Mouse (Mus musculus) CH12.LX (cell line): ENCODE measurements around the gene D8Ertd738e.

Experiments used
- CHD2 ChIP-seq: IDR thresholded peaks from 2 replicates; pipeline ENCODE4 v1.6.1; 2011; ENCODE audit warnings: low read length, improper control_type of control experiment
- CTCF ChIP-seq, 2 experiments: IDR thresholded peaks in 1 of 2; conservative IDR thresholded peaks in 1 of 2; 2 replicates each; pipeline ENCODE4 v1.5.1; 2011 to 2012; ENCODE audit warnings: low read depth in 2 of 2, low read length in 2 of 2, improper control_type of control experiment in 1 of 2, inconsistent platforms in 1 of 2, mild to moderate bottlenecking in 1 of 2, moderate library complexity in 1 of 2
- EP300 ChIP-seq: IDR thresholded peaks from 2 replicates; pipeline ENCODE4 v1.6.1; 2011; ENCODE audit warnings: low read length, improper control_type of control experiment
- MAX ChIP-seq: IDR thresholded peaks from 2 replicates; pipeline ENCODE4 v1.6.1; 2011; ENCODE audit warnings: low read length, improper control_type of control experiment
- POLR2A ChIP-seq: IDR thresholded peaks from 2 replicates; pipeline ENCODE4 v1.6.1; 2011; ENCODE audit warnings: low read depth, mild to moderate bottlenecking, improper control_type of control experiment, low read length
- ZMIZ1 ChIP-seq: IDR thresholded peaks from 2 replicates; pipeline ENCODE4 v1.6.1; 2012; ENCODE audit warnings: low read depth, mild to moderate bottlenecking, inconsistent platforms, low read length, improper control_type of control experiment

GRCm38 (mm10) chr8:84205073-84205472 lies 44.4 kb downstream of the D8Ertd738e start:
- TF ChIP-seq EP300, result no peak
- TF ChIP-seq CTCF (conservative IDR thresholded peaks at IDR 0.05 in 1 of 2, IDR thresholded peaks at IDR 0.05 in 1 of 2; ENCODE audit: low read depth in 2 of 2, low read length in 2 of 2), result no peak
- TF ChIP-seq POLR2A, result no peak
- TF ChIP-seq ZMIZ1, result no peak
- TF ChIP-seq CHD2, result no peak
- no peak for TF ChIP-seq MAX
